Mouse (Mus musculus): ENCODE measurements around the gene 0610040J01Rik.

DNA sequence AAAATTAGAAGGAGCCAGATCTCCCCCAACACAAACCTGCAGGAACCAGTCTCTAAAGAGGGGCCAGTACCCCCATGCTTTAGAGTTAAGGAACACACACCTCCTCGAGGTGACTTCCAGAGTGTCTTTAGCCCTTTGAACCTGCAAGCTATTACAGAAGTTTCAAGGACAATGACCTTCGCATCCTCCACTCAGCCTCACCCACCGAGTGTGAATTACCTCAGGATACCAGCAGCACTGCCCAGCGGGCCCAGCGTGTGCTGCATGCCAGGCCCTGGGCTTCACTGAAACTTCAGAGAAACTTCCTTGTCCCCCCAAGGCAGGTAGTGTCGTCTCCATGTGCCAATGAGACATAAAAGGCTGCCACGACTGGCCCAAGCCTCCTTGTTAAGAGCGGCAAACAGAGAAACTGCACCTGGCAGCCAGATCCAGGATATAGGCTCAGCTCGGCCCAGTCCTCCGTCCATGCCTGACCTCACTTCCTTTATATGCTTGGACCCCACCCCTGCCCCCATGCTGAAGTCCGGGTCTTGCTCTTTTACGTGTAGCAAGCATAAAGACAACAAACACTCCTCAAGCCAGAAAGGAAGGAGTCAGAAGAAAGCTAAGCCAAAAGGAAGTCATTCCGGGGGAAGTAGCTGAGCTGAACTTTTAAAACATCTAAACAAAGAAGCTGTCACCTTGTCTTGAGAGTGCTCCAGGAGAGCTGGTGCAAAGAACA is 111.3 kb downstream of the 0610040J01Rik start:
- TF ChIP-seq CTCF (IDR thresholded peaks at IDR 0.05; ENCODE audit: low read depth, low read length) = no peak
- no peak for TF ChIP-seq TAL1 (conservative IDR thresholded peaks at IDR 0.05; ENCODE audit: low read depth, low read length)
- TF ChIP-seq GATA1 (IDR thresholded peaks at IDR 0.05; ENCODE audit: borderline replicate concordance, low read length) = no peak

Data from G1E (cell line).